Mouse (Mus musculus) 416B (cell line): ENCODE measurements at regions not wholly inside any gene's neighbourhood (a gene's known extent, or its start where the extent isn't known, plus 50 kb on each side); places are given as distances from the start of the nearest gene placed in this dataset.

Source experiments
- DNase-seq: peaks from one replicate; pipeline ENCODE4 v3.0.0; 2011; ENCODE audit warnings: low read depth

GRCm38 (mm10) chr15:21836110-21836509 is 712.7 kb upstream of the Cdh18 start:
- no peak for DNase-seq

GRCm38 (mm10) chr15:21858540-21858939 is 690.3 kb upstream of the Cdh18 start:
- DNase-seq = no peak

GRCm38 (mm10) chr15:21885181-21885580 is 663.6 kb upstream of the Cdh18 start:
- DNase-seq = peak; percentile 43
